Mouse (Mus musculus) left cerebral cortex, adult 2 months (tissue): ENCODE measurements around the gene Cenpf. TPM values are rescaled to one million over a fixed set of nuclear protein-coding genes. Genes with fewer than 3 reads are reported as not detected.

Experiments
- DNase-seq, 2 experiments: peaks; one replicate each; pipeline ENCODE4 v3.0.0; 2021 to 2022; ENCODE audit warnings: low spot score in 2 of 2, mixed read lengths in 1 of 2; ENCODE audit errors: extremely low spot score in 1 of 2
- H3K27ac ChIP-seq: fragments of 200-600 bp; 2 replicates; pipeline ENCODE4 v1.8.1; 2022
- H3K4me3 ChIP-seq: fragments of 200-600 bp; 2 replicates; pipeline ENCODE4 v1.8.1; 2022
- CTCF ChIP-seq: fragments of 200-600 bp; IDR thresholded peaks from 2 replicates; pipeline ENCODE4 v1.8.1; 2022; ENCODE audit warnings: antibody characterized with exemption, mild to moderate bottlenecking, moderate library complexity
- intact Hi-C: fragments of 180-260 bp; cut with DNase I; formaldehyde crosslinking; loops from one replicate; pipeline ENCODE4 v1.15.1; 2025
- total RNA-seq, 2 experiments: library from RNA; stranded (reverse); gene quantifications; 2 replicates each; pipeline ENCODE4 v1.2.3; 2021

Cenpf gene
- total RNA-seq, 2 experiments from 2014 or later = 0.37 to 0.84 TPM

DNA sequence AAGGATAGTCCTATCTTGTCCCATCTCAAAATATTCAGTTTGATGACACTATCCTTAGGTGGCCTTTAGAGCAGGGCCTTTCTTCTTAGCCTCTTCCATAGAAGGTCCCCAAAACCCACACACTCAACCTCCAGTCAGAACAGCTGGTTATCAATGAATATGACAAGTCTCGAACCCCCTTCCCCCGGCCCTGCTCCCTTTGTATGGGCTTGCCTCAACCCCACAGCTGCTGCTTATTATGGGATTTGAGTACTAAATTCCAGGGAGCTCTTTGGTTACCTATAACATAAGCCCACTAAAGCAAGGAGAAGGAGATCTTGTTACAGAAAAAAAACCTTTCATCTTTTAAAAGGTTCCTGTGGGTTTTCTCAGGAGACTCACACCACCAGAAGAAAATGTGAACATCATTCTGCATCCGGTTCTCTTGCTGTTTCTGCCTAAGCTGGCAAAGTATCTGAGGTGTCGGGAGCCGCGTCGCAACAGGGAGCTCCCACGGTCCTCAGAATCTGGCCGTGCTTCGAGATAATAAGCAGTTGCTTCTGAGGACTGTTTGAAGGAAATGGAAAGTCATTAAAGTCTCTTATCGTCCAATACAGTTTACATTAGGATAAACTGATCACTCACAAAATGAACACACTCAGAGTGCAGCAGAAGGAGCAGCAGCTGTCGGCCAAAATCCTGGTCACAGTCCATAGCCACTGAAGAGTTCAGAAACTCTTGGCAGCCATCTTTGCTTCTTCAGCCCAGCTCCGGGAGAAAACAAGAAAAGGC, 68.7 kb downstream of the Cenpf start:
- TF ChIP-seq CTCF = no peak
- Histone ChIP-seq H3K27ac (no peak overlapping the region), H3K4me3 (no peak overlapping the region)
- intact Hi-C loops = no loop called here
- no peak for DNase-seq

DNA sequence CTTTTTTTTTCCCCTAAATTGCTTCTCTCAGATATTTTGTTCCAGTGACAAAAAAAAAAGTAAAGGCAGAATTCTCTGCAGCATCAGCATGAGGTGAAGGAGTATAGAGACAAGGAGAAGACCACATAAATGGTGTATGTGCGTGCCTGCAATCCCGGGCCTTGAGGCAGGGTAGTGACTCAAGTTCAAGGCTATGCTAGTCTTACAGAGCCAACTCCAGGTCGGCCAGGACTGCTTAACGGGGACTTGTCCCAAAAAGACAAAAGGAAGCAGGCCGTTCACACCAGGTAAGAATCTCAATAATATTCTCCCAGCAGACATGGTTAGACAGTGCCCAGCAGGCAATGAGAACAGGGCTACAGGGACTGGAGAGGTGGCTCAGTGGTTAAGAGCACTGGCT, 70.5 kb downstream of the Cenpf start:
- Histone ChIP-seq H3K4me3 (no peak overlapping the region), H3K27ac (no peak overlapping the region)
- intact Hi-C loops = no loop called here
- no peak for DNase-seq
- no peak for TF ChIP-seq CTCF

GRCm38 (mm10) chr1:189615246-189615645, 72.6 kb downstream of the Cenpf start:
- DNase-seq = peak; percentile 30 to 31
- no peak overlapping the region for H3K4me3 ChIP-seq
- no peak overlapping the region for H3K27ac ChIP-seq
- TF ChIP-seq CTCF = no peak
- intact Hi-C loops = no loop called here

DNA sequence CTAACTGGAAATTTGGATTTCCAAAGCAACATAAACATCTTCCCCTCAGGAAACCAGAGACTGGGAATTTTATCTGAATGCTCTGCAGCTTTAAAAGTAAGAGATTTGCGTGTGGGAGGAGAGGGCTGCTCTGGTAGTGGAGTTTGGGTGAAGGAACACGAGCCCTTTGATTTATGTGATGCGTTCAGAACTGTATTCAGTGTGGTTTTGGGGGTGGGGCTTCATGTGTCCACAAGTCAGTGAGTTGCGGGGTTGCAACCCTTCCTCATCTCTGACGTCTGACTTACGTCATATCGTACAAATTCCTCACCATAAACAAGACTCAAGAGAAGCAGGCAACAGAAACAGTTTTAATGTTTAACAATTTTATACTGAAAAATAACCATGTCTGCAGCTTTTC, 74.8 kb downstream of the Cenpf start:
- Histone ChIP-seq H3K4me3 (no peak overlapping the region), H3K27ac (no peak overlapping the region)
- DNase-seq = no peak
- intact Hi-C loops = no loop called here
- TF ChIP-seq CTCF = no peak

- DNase-seq = no peak
- H3K4me3 ChIP-seq = no peak overlapping the region
- intact Hi-C loops = no loop called here
- TF ChIP-seq CTCF = no peak
- no peak overlapping the region for H3K27ac ChIP-seq
Observed at GRCm38 (mm10) chr1:189611775-189612174, 76.1 kb downstream of the Cenpf start.

DNA sequence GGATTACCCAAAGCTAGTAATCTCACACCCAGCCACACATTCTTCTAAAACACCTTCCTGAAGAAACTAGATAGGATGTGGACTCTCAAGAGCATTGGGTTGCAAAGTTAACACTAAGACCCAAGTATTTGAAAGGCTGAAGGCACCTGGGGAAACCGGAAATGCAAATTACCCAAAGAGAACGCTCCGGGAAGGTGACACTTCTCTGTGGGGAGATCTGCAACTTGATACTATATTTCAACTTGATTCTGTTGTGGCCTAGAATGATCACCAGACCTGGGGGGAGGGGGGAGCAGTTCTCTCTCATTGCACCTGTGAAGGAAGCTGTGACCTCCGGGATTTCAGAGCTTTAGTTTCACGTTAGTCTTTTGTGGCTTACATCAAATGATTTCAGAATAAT, 79.2 kb downstream of the Cenpf start:
- intact Hi-C loops = no loop called here
- no peak for TF ChIP-seq CTCF
- Histone ChIP-seq H3K27ac (no peak overlapping the region), H3K4me3 (no peak overlapping the region)
- no peak for DNase-seq

DNA sequence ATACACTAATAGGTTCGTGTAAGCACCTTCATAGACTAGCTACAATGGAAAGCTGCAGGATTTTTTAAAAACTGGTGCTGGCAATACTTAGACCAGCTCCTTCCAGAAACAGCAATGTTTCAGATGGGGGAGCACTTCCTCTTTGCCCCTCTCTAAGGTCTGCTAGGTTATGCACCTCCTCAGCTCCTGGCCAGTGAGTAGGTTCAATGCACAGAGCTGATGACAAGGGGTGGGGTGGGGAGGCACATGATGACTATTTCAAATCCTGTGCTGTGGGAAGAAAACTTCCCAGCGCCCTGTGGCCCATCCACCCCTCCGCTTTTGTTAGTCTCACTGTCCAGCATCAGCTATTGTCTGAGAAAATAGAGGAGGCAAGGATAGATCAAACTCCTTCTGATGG, 79.8 kb downstream of the Cenpf start:
- TF ChIP-seq CTCF = no peak
- no peak overlapping the region for H3K27ac ChIP-seq
- DNase-seq = no peak
- no peak overlapping the region for H3K4me3 ChIP-seq
- intact Hi-C loops = no loop called here

DNA sequence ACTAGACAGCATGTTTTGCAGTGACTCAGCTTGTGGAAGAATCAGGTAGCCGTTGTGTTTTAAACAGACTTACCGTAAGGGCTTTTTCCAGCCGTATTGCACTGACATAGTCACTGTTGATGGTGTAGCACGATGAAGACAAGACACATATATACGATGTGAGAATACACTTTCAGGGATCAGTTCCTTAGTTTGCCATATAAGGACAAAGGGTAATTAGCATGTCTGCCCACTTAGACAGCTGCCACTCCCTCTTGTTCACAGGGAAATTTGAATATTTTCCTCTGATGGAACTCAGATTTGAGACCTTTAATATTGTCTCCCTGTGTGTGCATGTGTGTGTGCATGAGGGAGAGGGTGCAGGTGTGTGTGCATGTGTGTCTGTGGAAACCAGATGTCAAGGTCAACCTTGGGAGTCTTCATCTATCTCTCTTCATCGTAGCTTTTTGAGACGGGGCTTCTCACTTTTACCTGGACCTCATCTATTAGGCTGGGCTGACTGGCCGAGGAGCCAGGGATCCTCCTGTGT, 82.2 kb downstream of the Cenpf start:
- no peak for DNase-seq
- intact Hi-C loops = no loop called here
- TF ChIP-seq CTCF = no peak
- no peak overlapping the region for H3K27ac ChIP-seq
- no peak overlapping the region for H3K4me3 ChIP-seq

GRCm38 (mm10) chr1:189597096-189597495, 90.8 kb downstream of the Cenpf start:
- DNase-seq = no peak
- Histone ChIP-seq H3K27ac (no peak overlapping the region), H3K4me3 (no peak overlapping the region)
- intact Hi-C loops = no loop called here
- no peak for TF ChIP-seq CTCF

Other genes with a start within 250 kb of the Cenpf start
- gene Ptpn14, start 40.2 kb upstream of the Cenpf start, total RNA-seq = 10 to 100 TPM; 13.2 to 13.9 TPM
- gene Smyd2, start 234.3 kb upstream of the Cenpf start, total RNA-seq = 10 to 100 TPM; 95.8 to 98.3 TPM